Mouse (Mus musculus) kidney, embryonic 16.5 days (tissue): ENCODE measurements at regions not wholly inside any gene's neighbourhood (a gene's known extent, or its start where the extent isn't known, plus 50 kb on each side); places are given as distances from the start of the nearest gene placed in this dataset.

Source experiments
- ATAC-seq: fragments of 200-750 bp; cut with Nextera tagmentation; 2 replicates; pipeline ENCODE4 v1.8.0; 2017; ENCODE audit warnings: moderate TSS enrichment; ENCODE audit not compliant: low FRiP score, low TSS enrichment
- H3K27ac ChIP-seq: fragments of 300-500 bp; sonication (generic); 2 replicates; pipeline ENCODE4 v1.5.1; 2014; ENCODE audit warnings: low read length
- H3K27me3 ChIP-seq: fragments of 300-500 bp; sonication (generic); 2 replicates; pipeline ENCODE4 v1.6.1; 2014; ENCODE audit warnings: low read length, control low read depth, mixed read lengths; ENCODE audit not compliant: insufficient read depth
- H3K36me3 ChIP-seq: fragments of 300-500 bp; sonication (generic); 2 replicates; pipeline ENCODE4 v1.6.1; 2014; ENCODE audit warnings: low read length, control low read depth, mixed read lengths; ENCODE audit not compliant: insufficient read depth
- H3K4me1 ChIP-seq: fragments of 300-500 bp; sonication (generic); 2 replicates; pipeline ENCODE4 v1.6.1; 2014; ENCODE audit warnings: low read length, control low read depth, mixed read lengths; ENCODE audit not compliant: insufficient read depth
- H3K4me2 ChIP-seq: fragments of 300-500 bp; sonication (generic); replicated peaks from 2 replicates; pipeline ENCODE4 v1.6.1; 2014; ENCODE audit warnings: low read depth, low read length
- H3K4me3 ChIP-seq: fragments of 300-500 bp; sonication (generic); 2 replicates; pipeline ENCODE4 v1.5.1; 2014; ENCODE audit warnings: mild to moderate bottlenecking, low read length
- H3K9ac ChIP-seq: fragments of 300-500 bp; sonication (generic); replicated peaks from 2 replicates; pipeline ENCODE4 v1.6.1; 2014; ENCODE audit warnings: low read length
- H3K9me3 ChIP-seq: fragments of 300-500 bp; sonication (generic); 2 replicates; pipeline ENCODE4 v1.6.1; 2016; ENCODE audit warnings: low read length, control low read depth
- WGBS: fragments of 180-500 bp; shearing (Covaris S2); extraction: QIAGEN DNeasy Blood & Tissue Kit; methylation state at CpG from one replicate; pipeline ENCODE4 v1.1.7; 2014; 5-methylcytosine and 5-hydroxymethylcytosine counted together

DNA sequence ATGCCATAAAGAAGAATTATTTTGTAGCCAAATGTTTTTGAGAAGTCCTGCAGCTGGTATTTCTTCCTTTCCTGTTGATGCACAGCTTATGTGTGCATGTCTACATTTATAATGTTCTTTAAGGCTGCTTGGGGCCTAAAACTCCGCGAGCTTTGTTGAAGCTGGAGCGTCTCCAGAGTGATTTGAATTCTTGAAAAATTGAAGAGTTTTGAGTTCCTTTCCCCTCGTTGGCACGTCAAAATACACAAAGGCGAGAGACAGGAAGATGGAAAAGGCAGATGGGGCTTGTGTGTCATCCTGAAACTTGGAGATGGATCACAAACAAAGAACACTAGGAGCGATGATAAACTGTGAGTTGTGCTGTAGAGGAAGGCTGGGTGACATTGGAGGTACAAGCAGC is 246.2 kb upstream of the Eef2kmt start:
- ATAC-seq, result no peak
- Histone ChIP-seq H3K4me3 (no peak overlapping the region), H3K27me3 (no peaks in the 10 kb centered on the region), H3K4me2 (no peak overlapping the region), H3K36me3 (no peaks in the 10 kb centered on the region), H3K27ac (no peak overlapping the region), H3K9ac (no peak overlapping the region), H3K9me3 (no peaks in the 10 kb centered on the region), H3K4me1 (no peaks in the 10 kb centered on the region)
- 87% methylated on average over 7 of the region's 7 CpGs for WGBS

GRCm38 (mm10) chr16:5496051-5496685 is 240.4 kb upstream of the Eef2kmt start:
- Histone ChIP-seq H3K27me3 (no peaks in the 10 kb centered on the region), H3K9me3 (no peaks in the 10 kb centered on the region), H3K4me2 (no peak overlapping the region), H3K36me3 (no peaks in the 10 kb centered on the region), H3K4me3 (no peak overlapping the region), H3K9ac (no peak overlapping the region), H3K27ac (peak overlapping the region; percentile 60), H3K4me1 (peaks cover 18% of the 10 kb centered on the region; the same call in 1 of the 2 replicates)
- peak; percentile 75; the same call in 1 of the 2 replicates for ATAC-seq
- 80% methylated on average over 2 of the region's 2 CpGs for WGBS

DNA sequence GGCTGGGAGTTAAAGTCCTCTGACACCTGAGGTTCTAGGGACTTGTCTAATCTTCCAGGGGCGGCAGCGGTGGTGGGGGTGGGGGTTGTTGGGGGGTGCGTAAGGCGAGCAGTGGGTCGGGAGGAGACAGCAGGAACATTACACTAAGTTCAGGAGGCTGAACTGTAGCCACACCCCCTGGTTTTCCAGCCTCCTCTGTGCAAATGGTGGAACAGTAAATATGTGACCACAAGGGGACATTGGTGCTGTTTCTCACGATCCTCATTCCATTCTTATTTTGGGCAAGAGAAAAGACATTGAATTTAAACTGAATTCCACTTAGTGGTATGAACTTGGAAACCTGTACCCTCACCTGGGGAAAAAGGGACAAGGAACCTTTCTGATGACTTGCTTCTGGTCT is 237.6 kb upstream of the Eef2kmt start:
- Histone ChIP-seq H3K36me3 (no peaks in the 10 kb centered on the region), H3K9me3 (0 out of 2 replicates have a peak, but pooled peaks cover 4% of the 10 kb centered on the region), H3K4me2 (peak overlapping the region; percentile 27), H3K9ac (no peak overlapping the region), H3K4me1 (peaks cover 18% of the 10 kb centered on the region; the same call in 1 of the 2 replicates), H3K27me3 (no peaks in the 10 kb centered on the region), H3K4me3 (no peak overlapping the region), H3K27ac (no peak overlapping the region)
- 7% methylated on average over 6 of the region's 6 CpGs for WGBS
- no peak for ATAC-seq

- Histone ChIP-seq H3K27ac (no peak overlapping the region), H3K27me3 (no peaks in the 10 kb centered on the region; the same call in none of the 2 replicates), H3K9me3 (0 out of 2 replicates have a peak, but pooled peaks cover 4% of the 10 kb centered on the region), H3K36me3 (no peaks in the 10 kb centered on the region), H3K4me2 (no peak overlapping the region), H3K4me1 (no peaks in the 10 kb centered on the region), H3K4me3 (no peak overlapping the region), H3K9ac (no peak overlapping the region)
- peak; percentile 75; the same call in 1 of the 2 replicates for ATAC-seq
- WGBS, result 27% methylated on average over 3 of the region's 3 CpGs
These were observed 231.5 kb upstream of the Eef2kmt start for GRCm38 (mm10) chr16:5487259-5487658.

DNA sequence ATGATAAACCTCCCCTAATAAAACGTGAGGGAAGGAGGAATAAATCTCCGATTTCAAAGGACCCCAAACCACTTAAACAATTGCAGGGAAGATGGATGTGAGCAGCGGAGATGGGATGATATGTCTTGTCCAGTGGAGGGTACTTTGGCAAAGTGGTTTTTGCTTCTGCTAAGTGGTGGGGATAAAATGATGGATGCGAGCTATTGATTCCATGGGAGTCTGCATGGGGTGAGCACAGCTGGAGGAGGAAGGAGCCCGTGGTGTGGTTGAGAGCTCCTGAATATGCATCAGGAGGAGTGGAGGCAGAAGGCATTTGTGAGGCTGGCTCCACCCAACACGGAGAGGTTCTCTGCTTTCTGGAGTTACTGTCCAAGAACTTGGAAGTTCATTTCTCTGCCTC is 227.6 kb upstream of the Eef2kmt start:
- H3K9me3 ChIP-seq, result no peaks in the 10 kb centered on the region
- no peaks in the 10 kb centered on the region for H3K4me1 ChIP-seq
- no peak overlapping the region for H3K4me2 ChIP-seq
- H3K36me3 ChIP-seq, result no peaks in the 10 kb centered on the region
- no peak overlapping the region for H3K4me3 ChIP-seq
- no peak for ATAC-seq
- 11% methylated on average over 6 of the region's 6 CpGs for WGBS
- no peak overlapping the region for H3K9ac ChIP-seq
- no peaks in the 10 kb centered on the region; the same call in none of the 2 replicates for H3K27me3 ChIP-seq
- no peak overlapping the region for H3K27ac ChIP-seq

GRCm38 (mm10) chr16:5480148-5480547 is 224.4 kb upstream of the Eef2kmt start:
- H3K9ac ChIP-seq, result no peak overlapping the region
- no peaks in the 10 kb centered on the region for H3K4me1 ChIP-seq
- H3K9me3 ChIP-seq, result no peaks in the 10 kb centered on the region
- H3K4me2 ChIP-seq, result no peak overlapping the region
- H3K27ac ChIP-seq, result no peak overlapping the region
- H3K27me3 ChIP-seq, result no peaks in the 10 kb centered on the region; the same call in none of the 2 replicates
- no peak for ATAC-seq
- no peak overlapping the region for H3K4me3 ChIP-seq
- WGBS, result 73% methylated on average over 1 of the region's 1 CpGs
- H3K36me3 ChIP-seq, result no peaks in the 10 kb centered on the region

DNA sequence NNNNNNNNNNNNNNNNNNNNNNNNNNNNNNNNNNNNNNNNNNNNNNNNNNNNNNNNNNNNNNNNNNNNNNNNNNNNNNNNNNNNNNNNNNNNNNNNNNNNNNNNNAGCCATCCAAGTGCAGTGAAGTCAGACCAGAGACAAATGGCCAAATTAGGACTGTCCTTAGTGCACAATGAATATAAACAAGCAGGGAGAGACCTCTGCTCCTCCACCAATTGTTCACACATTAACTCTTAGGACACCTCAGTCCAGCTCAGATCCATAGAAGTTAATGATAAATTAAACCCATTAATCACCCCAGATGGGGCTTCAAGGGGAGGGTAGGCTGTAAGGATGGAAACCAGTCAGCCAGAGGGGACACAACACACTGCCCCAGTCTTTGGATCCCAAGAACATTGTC is 223.2 kb upstream of the Eef2kmt start:
- Histone ChIP-seq H3K4me1 (peaks cover 3% of the 10 kb centered on the region; the same call in 1 of the 2 replicates), H3K9ac (no peak overlapping the region), H3K4me2 (no peak overlapping the region), H3K4me3 (no peak overlapping the region), H3K9me3 (no peaks in the 10 kb centered on the region), H3K27ac (0 out of 2 replicates have a peak overlapping the region, but pooled peaks have one; percentile 3), H3K36me3 (no peaks in the 10 kb centered on the region), H3K27me3 (no peaks in the 10 kb centered on the region; the same call in none of the 2 replicates)
- peak; percentile 81 for ATAC-seq

DNA sequence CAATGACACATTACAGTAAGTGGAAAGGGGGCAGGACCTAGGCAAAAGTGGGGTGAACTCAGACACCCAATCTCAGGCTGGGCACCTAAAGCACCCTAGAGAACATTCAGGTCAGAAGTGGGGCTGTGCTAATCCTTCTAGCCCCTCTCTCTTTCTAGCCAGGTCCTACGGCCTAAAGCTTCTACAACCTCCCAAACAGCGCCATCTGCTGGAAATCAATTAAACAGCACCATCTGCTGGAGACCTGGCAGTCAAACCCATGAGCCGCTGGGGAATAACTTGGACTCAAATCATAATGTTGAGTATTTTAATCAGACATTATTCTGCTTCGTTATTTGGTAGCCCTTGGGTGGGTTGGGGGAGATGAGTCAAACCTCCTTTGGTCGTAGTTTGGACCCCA is 215.5 kb upstream of the Eef2kmt start:
- ATAC-seq, result no peak
- H3K9ac ChIP-seq, result no peak overlapping the region
- H3K27me3 ChIP-seq, result no peaks in the 10 kb centered on the region
- H3K27ac ChIP-seq, result no peak overlapping the region
- H3K4me2 ChIP-seq, result no peak overlapping the region
- 24% methylated on average over 5 of the region's 5 CpGs for WGBS
- no peak overlapping the region for H3K4me3 ChIP-seq
- no peaks in the 10 kb centered on the region for H3K36me3 ChIP-seq
- no peaks in the 10 kb centered on the region for H3K9me3 ChIP-seq
- peaks cover 5% of the 10 kb centered on the region; the same call in 1 of the 2 replicates for H3K4me1 ChIP-seq

- Histone ChIP-seq H3K36me3 (no peaks in the 10 kb centered on the region), H3K4me3 (no peak overlapping the region), H3K27ac (no peak overlapping the region), H3K9me3 (no peaks in the 10 kb centered on the region), H3K27me3 (no peaks in the 10 kb centered on the region), H3K4me2 (no peak overlapping the region), H3K9ac (no peak overlapping the region), H3K4me1 (no peaks in the 10 kb centered on the region)
- ATAC-seq, result 0 out of 2 replicates have a peak, but pooled peaks have one; percentile 52
- 12% methylated on average over 3 of the region's 3 CpGs for WGBS
These were observed 211.8 kb upstream of the Eef2kmt start for GRCm38 (mm10) chr16:5467587-5467986.

- WGBS, result 39% methylated on average over 2 of the region's 2 CpGs
- Histone ChIP-seq H3K27me3 (no peaks in the 10 kb centered on the region), H3K9me3 (no peaks in the 10 kb centered on the region), H3K4me2 (no peak overlapping the region), H3K36me3 (no peaks in the 10 kb centered on the region), H3K9ac (no peak overlapping the region), H3K4me3 (no peak overlapping the region), H3K27ac (no peak overlapping the region), H3K4me1 (no peaks in the 10 kb centered on the region)
- no peak for ATAC-seq
These were observed 211.0 kb upstream of the Eef2kmt start for GRCm38 (mm10) chr16:5466760-5467159.
